Mouse (Mus musculus) lung, adult 2 months (tissue): Measurements from ENCODE around the gene Med23.

Source experiments
- CTCF ChIP-seq: fragments of 200-500 bp; IDR thresholded peaks from 2 replicates; pipeline ENCODE4 v1.5.1; 2011; ENCODE audit warnings: mild to moderate bottlenecking, low read length, control low read depth; ENCODE audit not compliant: insufficient read depth
- POLR2A ChIP-seq: fragments of 200-500 bp; IDR thresholded peaks from 2 replicates; pipeline ENCODE4 v1.6.1; 2011; ENCODE audit warnings: low read depth, mild to moderate bottlenecking, control low read depth, low read length, borderline replicate concordance; ENCODE audit errors: extremely low read depth

GRCm38 (mm10) chr10:24930143-24930542, 60.4 kb downstream of the Med23 start:
- no peak for TF ChIP-seq CTCF
- TF ChIP-seq POLR2A = no peak
